Mouse (Mus musculus) ES-E14 (cell line): Measurements from ENCODE around the gene Slc16a5. TPM values are rescaled to one million over a fixed set of nuclear protein-coding genes. Genes with fewer than 3 reads are reported as not detected.
A peak's percentile ranks its signal among the peaks of the same experiment; 100 is the strongest.
"Not testable (repeated sequence)": the region's sequence is repeated elsewhere in the genome, so short reads cannot be mapped to it uniquely, and the experiment has no call there.

Source experiments
- DNase-seq: peaks from one replicate; pipeline ENCODE4 v3.0.0-alpha.2; 2013; ENCODE audit warnings: low read depth, low spot score
- H3K27ac ChIP-seq: 2 replicates; pipeline ENCODE4 v1.5.1; 2012; ENCODE audit warnings: low read depth, mild to moderate bottlenecking, low read length, moderate library complexity, mixed read lengths; ENCODE audit not compliant: poor library complexity, insufficient read depth, severe bottlenecking
- H3K36me3 ChIP-seq: 2 replicates; pipeline ENCODE4 v1.6.1; 2012; ENCODE audit warnings: mild to moderate bottlenecking, low read length, moderate library complexity, mixed read lengths; ENCODE audit not compliant: control insufficient read depth, poor library complexity, insufficient read depth, severe bottlenecking
- H3K4me1 ChIP-seq, 2 experiments: fragments of 150-350 bp in 1 of 2; sonication (generic) in 1 of 2; 2 replicates each; pipeline ENCODE4 v1.6.1; 2012; ENCODE audit warnings: low read length in 2 of 2, mild to moderate bottlenecking in 1 of 2, mixed read lengths in 1 of 2; ENCODE audit not compliant: control insufficient read depth in 2 of 2, insufficient read depth in 2 of 2, poor library complexity in 1 of 2
- H3K4me3 ChIP-seq, 2 experiments: fragments of 150-350 bp in 1 of 2; sonication (generic) in 1 of 2; 2 replicates each; pipeline ENCODE4 v1.5.1; 2012; ENCODE audit warnings: low read length in 2 of 2, low read depth in 1 of 2, mild to moderate bottlenecking in 1 of 2, mixed read lengths in 1 of 2; ENCODE audit not compliant: insufficient read depth in 1 of 2, poor library complexity in 1 of 2, severe bottlenecking in 1 of 2
- H3K9ac ChIP-seq: 2 replicates; pipeline ENCODE4 v1.6.1; 2012; ENCODE audit warnings: low read depth, mild to moderate bottlenecking, low read length, mixed read lengths; ENCODE audit not compliant: poor library complexity, insufficient read depth, severe bottlenecking
- H3K9me3 ChIP-seq: fragments of 150-350 bp; sonication (generic); 2 replicates; pipeline ENCODE4 v1.6.1; 2012; ENCODE audit warnings: low read depth, mild to moderate bottlenecking, low read length; ENCODE audit not compliant: control insufficient read depth, insufficient read depth
- CHD2 ChIP-seq: IDR thresholded peaks from 2 replicates; pipeline ENCODE4 v1.6.1; 2014; ENCODE audit warnings: mild to moderate bottlenecking, low read depth, low read length, inconsistent platforms
- HCFC1 ChIP-seq: IDR thresholded peaks from 2 replicates; pipeline ENCODE4 v1.6.1; 2012; ENCODE audit warnings: low read length, inconsistent platforms, borderline replicate concordance; ENCODE audit not compliant: insufficient read depth
- MAFK ChIP-seq: IDR thresholded peaks from 2 replicates; pipeline ENCODE4 v1.6.1; 2014; ENCODE audit warnings: mild to moderate bottlenecking, low read depth, low read length, inconsistent platforms; ENCODE audit not compliant: insufficient read depth
- ZC3H11A ChIP-seq: IDR thresholded peaks from 2 replicates; pipeline ENCODE4 v1.6.1; 2012; ENCODE audit warnings: low read depth, mild to moderate bottlenecking, inconsistent platforms, low read length, borderline replicate concordance
- ZNF384 ChIP-seq: IDR thresholded peaks from 2 replicates; pipeline ENCODE4 v1.6.1; 2012; ENCODE audit warnings: low read depth, low read length, inconsistent platforms
- in situ Hi-C, 2 experiments: fragments of 600-800 bp; cut with MboI; formaldehyde crosslinking; loops; one replicate each; pipeline ENCODE4 v1.15.1; 2025; ENCODE audit warnings: low sequenced_read_pairs in 2 of 2, inconsistent platforms in 1 of 2; ENCODE audit not compliant: unreplicated experiment in 2 of 2
- total RNA-seq: library from RNA; depleted of rRNA; stranded (reverse); fragments of 300-350 nt; gene quantifications from 2 replicates; pipeline ENCODE4 v1.2.3, GENCODE M21; 2012

The Slc16a5 gene
- total RNA-seq, 1 experiment: 1.6 TPM

DNA sequence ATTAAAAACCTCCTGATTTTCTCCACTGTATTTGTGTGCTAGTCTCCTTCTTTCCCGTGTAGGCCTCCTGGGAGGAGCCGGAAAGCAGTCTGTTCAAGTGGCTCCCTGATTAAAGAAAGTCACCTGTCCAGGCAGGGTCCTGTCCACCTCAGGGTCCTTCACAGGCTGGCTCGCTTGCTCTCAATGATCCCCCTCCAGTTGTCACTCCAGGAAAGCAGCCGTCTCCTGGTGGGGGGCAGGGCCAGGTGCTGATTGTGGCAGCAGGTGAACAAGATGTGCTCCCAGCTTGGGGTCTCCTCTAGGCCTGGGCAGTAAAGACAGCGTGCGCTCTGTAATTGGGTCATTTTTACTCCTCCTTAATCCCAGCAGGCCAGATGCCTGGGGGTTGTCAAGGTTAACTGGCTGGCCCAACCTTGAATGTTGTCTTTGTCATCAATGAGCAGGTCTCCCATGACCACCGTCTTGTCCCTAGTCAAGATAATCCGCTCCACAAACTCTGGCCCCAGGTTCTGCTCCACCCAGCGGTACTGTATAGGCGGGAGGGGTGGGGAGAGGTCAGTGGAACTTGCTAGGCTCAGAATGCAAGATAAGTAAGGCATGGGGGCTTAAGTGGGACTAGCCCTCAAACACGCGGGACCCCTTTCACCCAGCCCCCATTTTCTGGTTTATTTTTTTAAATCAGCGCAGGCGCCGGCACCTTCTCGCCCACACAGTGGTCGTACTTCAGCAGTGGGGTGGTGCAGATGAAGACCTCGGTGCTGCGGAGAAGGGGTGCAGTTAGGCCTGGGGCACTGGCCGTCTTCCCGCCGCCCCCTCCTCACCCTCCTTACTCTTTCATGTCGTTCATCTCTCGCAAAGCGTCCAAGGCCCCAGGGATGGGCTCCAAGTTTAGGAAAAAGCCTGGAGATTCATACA lies 28.4 kb downstream of the Slc16a5 start:
- H3K27ac ChIP-seq: no peak overlapping the region
- no peak for DNase-seq

DNA sequence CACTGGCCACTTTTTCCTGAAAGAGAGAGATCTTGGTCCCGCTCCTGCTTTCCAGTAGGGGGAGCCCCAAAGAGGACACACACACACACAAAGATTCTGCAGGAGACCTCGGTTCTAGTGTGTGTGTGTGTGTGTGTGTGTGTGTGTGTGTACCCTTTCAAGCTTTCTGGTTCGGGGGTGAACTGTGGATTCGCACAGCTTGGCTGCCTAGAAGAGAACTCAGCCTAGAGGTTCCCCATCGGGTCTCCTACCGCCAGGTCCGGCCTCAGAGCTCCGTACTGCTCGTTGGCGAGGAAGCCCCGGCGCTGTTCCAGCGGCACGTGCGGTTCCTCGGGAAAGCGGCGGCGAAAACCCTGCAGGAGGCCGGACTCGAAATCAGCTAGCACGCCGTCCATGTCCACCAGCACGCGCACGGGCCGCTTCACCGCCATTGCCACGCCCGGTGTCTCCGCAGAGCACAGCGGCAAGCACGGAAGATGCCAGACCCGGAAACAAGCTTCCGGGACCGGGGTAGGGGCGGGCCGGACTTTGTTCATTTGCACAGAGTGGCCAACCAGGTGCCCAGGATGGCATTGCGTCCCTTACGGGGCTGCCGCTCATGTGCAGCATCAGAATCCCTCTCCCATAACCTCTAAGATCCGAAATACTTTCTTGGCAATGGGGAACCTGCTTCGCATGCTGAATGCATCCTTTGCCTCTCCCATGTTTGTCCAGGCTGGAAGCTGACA lies 29.2 kb downstream of the Slc16a5 start, which contains the start of gene Nt5c:
TSS of gene Nt5c (minus strand) at position 507 of the 728 bp plus-strand sequence.
- peak within 1 kb of the TSS; percentile 80 to 81 for H3K4me3 ChIP-seq
- peak within 1 kb of the TSS; percentile 74 for H3K9ac ChIP-seq
- DNase-seq: no peak
- in situ Hi-C loops: no loop called here
- H3K4me1 ChIP-seq: peaks cover 0 to 8% of the 10 kb centered on the region in 2 experiments; a peak in 2 of 4 replicates
- no peak within 1 kb of the TSS for H3K27ac ChIP-seq
- H3K36me3 ChIP-seq: peaks cover 9% of the 10 kb centered on the region; the same call in 1 of the 2 replicates
- TF ChIP-seq MAFK (no peak), HCFC1 (peak; percentile 31; the same call in 1 of the 2 replicates)
- H3K9me3 ChIP-seq: no peaks in the 10 kb centered on the region

More for the DNA sequence above, 28.4 kb downstream of the Slc16a5 start:
- Histone ChIP-seq H3K9ac (peak overlapping the region; percentile 72), H3K4me3 (peak overlapping the region; percentile 80 to 81), H3K9me3 (no peaks in the 10 kb centered on the region), H3K4me1 (peaks cover 0 to 9% of the 10 kb centered on the region in 2 experiments; a peak in 2 of 4 replicates), H3K36me3 (peaks cover 9% of the 10 kb centered on the region; the same call in 1 of the 2 replicates)
- in situ Hi-C loops: no loop called here
- no peak for TF ChIP-seq HCFC1
- TF ChIP-seq ZC3H11A: no peak
- TF ChIP-seq MAFK: no peak
- no peak for TF ChIP-seq CHD2
- no peak for TF ChIP-seq ZNF384

DNA sequence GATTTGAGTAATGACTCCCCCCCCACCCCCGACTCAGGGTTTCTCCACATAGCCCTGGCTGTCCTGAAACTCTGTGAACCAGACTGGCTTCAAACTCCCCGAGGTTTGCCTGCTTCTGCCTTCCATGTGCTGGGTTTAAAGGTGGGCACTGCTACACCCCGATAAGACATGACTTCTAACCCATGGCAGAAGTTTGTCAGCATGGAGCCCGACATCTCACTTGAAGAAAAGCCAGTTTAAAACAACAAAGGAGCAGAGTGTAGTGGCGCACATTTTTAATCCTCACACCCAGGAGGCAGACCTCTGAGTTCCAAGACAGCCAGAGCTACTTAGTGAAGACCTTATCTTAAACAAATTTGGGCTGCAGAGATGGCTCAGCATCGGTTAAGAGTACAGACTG lies 30.1 kb downstream of the Slc16a5 start:
- Histone ChIP-seq H3K4me1 (peaks cover 0 to 8% of the 10 kb centered on the region in 2 experiments; a peak in 2 of 4 replicates), H3K27ac (no peak overlapping the region), H3K36me3 (peaks cover 13% of the 10 kb centered on the region), H3K9ac (no peak overlapping the region), H3K9me3 (no peaks in the 10 kb centered on the region), H3K4me3 (peak overlapping the region in 1 of 2 experiments; percentile 81; a peak in 1 of 4 replicates)
- in situ Hi-C loops: no loop called here
- TF ChIP-seq ZNF384 (no peak), ZC3H11A (no peak), HCFC1 (no peak), MAFK (no peak), CHD2 (no peak)
- no peak for DNase-seq

DNA sequence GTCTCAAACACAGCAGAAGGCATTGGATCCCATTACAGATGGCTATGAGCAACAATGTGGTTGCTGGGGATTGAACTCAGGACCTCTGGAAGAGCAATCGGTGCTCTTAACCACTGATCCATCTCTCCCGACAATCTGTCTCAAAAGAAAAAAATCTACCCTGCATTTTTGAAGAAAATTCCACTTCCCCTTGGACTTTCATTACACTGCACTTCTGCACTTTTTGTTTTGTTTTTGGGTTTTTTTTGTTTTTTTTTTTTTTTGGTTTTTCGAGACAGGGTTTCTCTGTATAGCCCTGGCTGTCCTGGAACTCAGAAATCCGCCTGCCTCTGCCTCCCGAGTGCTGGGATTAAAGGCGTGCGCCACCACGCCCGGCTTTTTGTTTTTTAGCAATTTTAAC lies 34.3 kb downstream of the Slc16a5 start:
- H3K9ac ChIP-seq, H3K4me1 ChIP-seq, in situ Hi-C loops, H3K9me3 ChIP-seq, H3K4me3 ChIP-seq, DNase-seq, H3K27ac ChIP-seq: not testable (repeated sequence)
- H3K36me3 ChIP-seq: peaks cover 25% of the 10 kb centered on the region
- peak; percentile 55 for TF ChIP-seq ZNF384
